Mouse (Mus musculus): ENCODE results near the gene Rpp40. TPM values are rescaled to one million over a fixed set of nuclear protein-coding genes. Genes with fewer than 3 reads are reported as not detected.

Rpp40 gene
- polyA plus RNA-seq (2012; rRNA removed): 4.3 and 4.5 TPM in 2 replicates

GRCm38 (mm10) chr13:35905879-35906481, at the start of gene Rpp40:
TSS of gene Rpp40 (minus strand) at chr13:35906359.
- DNase-seq (ENCODE audit: low read depth, low spot score): peak; percentile 88
- WGBS: under 1% methylated on average over 35 of the region's 35 CpGs

GRCm38 (mm10) chr13:35949814-35950455, 43.8 kb upstream of the Rpp40 start:
- no peak for DNase-seq (ENCODE audit: low read depth, low spot score)
- 78% methylated on average over 17 of the region's 17 CpGs for WGBS

- peak; percentile 33 for DNase-seq (ENCODE audit: low read depth, low spot score)
- 22% methylated on average over 14 of the region's 14 CpGs for WGBS
Observed at GRCm38 (mm10) chr13:35947354-35948000, 41.3 kb upstream of the Rpp40 start.

GRCm38 (mm10) chr13:35946659-35947353, 40.6 kb upstream of the Rpp40 start:
- no peak for DNase-seq (ENCODE audit: low read depth, low spot score)
- WGBS: 67% methylated on average over 20 of the region's 20 CpGs

GRCm38 (mm10) chr13:35940934-35941333, 34.8 kb upstream of the Rpp40 start:
- DNase-seq (ENCODE audit: low read depth, low spot score): no peak
- WGBS: 75% methylated on average over 5 of the region's 5 CpGs

GRCm38 (mm10) chr13:35939871-35940665, 33.9 kb upstream of the Rpp40 start:
- 41% methylated on average over 18 of the region's 18 CpGs for WGBS

GRCm38 (mm10) chr13:35937991-35938390, 31.8 kb upstream of the Rpp40 start:
- no peak for DNase-seq (ENCODE audit: low read depth, low spot score)
- 68% methylated on average over 2 of the region's 2 CpGs for WGBS

More at GRCm38 (mm10) chr13:35939871-35940665, 33.9 kb upstream of the Rpp40 start:
- no peak for DNase-seq (ENCODE audit: low read depth, low spot score)

GRCm38 (mm10) chr13:35911476-35911875, 5.3 kb upstream of the Rpp40 start:
- no peak for DNase-seq (ENCODE audit: low read depth, low spot score)
- 87% methylated on average over 1 of the region's 1 CpGs for WGBS

- DNase-seq (ENCODE audit: low read depth, low spot score): peak; percentile 3
- under 1% methylated on average over 13 of the region's 13 CpGs for WGBS
Observed at GRCm38 (mm10) chr13:35905378-35905777, 781 bp downstream of the Rpp40 start.

- DNase-seq (ENCODE audit: low read depth, low spot score): no peak
- 83% methylated on average over 3 of the region's 3 CpGs for WGBS
Observed at GRCm38 (mm10) chr13:35892866-35893265, 13.3 kb downstream of the Rpp40 start.

GRCm38 (mm10) chr13:35886121-35886725, 19.9 kb downstream of the Rpp40 start:
- WGBS: 15% methylated on average over 15 of the region's 15 CpGs
- DNase-seq (ENCODE audit: low read depth, low spot score): peak; percentile 3

- WGBS: 72% methylated on average over 6 of the region's 6 CpGs
- DNase-seq (ENCODE audit: low read depth, low spot score): no peak
Observed at GRCm38 (mm10) chr13:35880555-35881046, 25.6 kb downstream of the Rpp40 start.

- no peak for DNase-seq (ENCODE audit: low read depth, low spot score)
- WGBS: 66% methylated on average over 5 of the region's 5 CpGs
Observed at GRCm38 (mm10) chr13:35879519-35879918, 26.6 kb downstream of the Rpp40 start.

- DNase-seq (ENCODE audit: low read depth, low spot score): no peak
- WGBS: 55% methylated on average over 5 of the region's 5 CpGs
Observed at GRCm38 (mm10) chr13:35879068-35879467, 27.1 kb downstream of the Rpp40 start.

- no peak for DNase-seq (ENCODE audit: low read depth, low spot score)
- WGBS: 67% methylated on average over 1 of the region's 1 CpGs
Observed at GRCm38 (mm10) chr13:35878282-35878681, 27.9 kb downstream of the Rpp40 start.

- 87% methylated on average over 5 of the region's 5 CpGs for WGBS
- no peak for DNase-seq (ENCODE audit: low read depth, low spot score)
Observed at GRCm38 (mm10) chr13:35875396-35875795, 30.8 kb downstream of the Rpp40 start.

GRCm38 (mm10) chr13:35871107-35871506, 35.1 kb downstream of the Rpp40 start:
- WGBS: 66% methylated on average over 3 of the region's 3 CpGs
- no peak for DNase-seq (ENCODE audit: low read depth, low spot score)

GRCm38 (mm10) chr13:35870659-35871058, 35.5 kb downstream of the Rpp40 start:
- 88% methylated on average over 8 of the region's 8 CpGs for WGBS
- DNase-seq (ENCODE audit: low read depth, low spot score): no peak

GRCm38 (mm10) chr13:35860916-35861315, 45.2 kb downstream of the Rpp40 start:
- WGBS: 72% methylated on average over 8 of the region's 8 CpGs

More at GRCm38 (mm10) chr13:35860916-35861315, 45.2 kb downstream of the Rpp40 start:
- no peak for DNase-seq (ENCODE audit: low read depth, low spot score)

Measured in large intestine, adult 2 months (tissue).